Comparison of ENCODE assay signal across 9 mouse cellular contexts in the genomic region with DNA sequence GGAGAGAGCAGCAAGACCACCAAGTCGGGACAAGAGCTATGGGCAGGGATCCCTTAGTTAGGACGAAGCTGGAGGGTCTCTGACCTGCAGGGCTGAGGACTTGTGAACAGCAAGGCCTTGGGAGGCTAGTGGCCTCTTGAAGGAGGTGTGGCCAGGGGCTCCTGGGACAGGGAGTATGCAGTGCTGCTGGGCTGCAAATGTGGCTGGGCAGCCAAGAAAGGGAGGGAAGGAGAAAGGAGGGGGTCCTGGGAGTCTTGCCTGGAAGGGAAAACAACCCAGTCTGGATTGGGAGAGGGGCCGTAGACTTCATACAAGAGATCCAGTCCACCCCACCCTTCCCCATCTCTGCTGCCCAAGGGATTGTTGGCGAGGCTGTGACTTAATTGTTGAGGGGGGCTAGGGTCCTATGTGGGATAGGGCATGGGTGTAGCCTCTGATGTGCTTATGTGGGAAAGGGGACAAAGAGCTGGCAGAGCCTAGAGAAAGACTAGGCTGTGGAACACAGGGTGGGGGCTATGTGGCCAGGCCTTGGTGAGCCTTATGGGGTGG. TPM values are rescaled to one million over a fixed set of nuclear protein-coding genes. Genes with fewer than 3 reads are reported as not detected.
DNase-seq lines count a peak whose midpoint lies in the region; ATAC-seq lines count a peak whose summit lies in the region.
"Had no signal": no experiment of that assay in that cellular context is flagged by ENCODE, and none has a peak within 500 bp of the region (broad histone marks: within the 10 kb centered on the region; RNA-seq: fewer than 3 reads in every experiment).

No protein-coding gene starts in this region.

- WGBS in kidney, embryonic 15.5 days: 58% methylated on average over 4 of the region's 4 CpGs
- WGBS in heart, embryonic 15.5 days: 58% methylated on average over 4 of the region's 4 CpGs
- 67% methylated on average over 4 of the region's 4 CpGs for WGBS in limb, embryonic 11.5 days
- 68% methylated on average over 4 of the region's 4 CpGs for WGBS in neural tube, embryonic 12.5 days

- no peaks in the 10 kb centered on the region for H3K9me3 ChIP-seq in kidney, embryonic 15.5 days (replicated peaks)
- H3K9me3 ChIP-seq in heart, embryonic 15.5 days (replicated peaks): no peaks in the 10 kb centered on the region
- no peaks in the 10 kb centered on the region for H3K9me3 ChIP-seq in limb, embryonic 11.5 days (ENCODE audit: control insufficient read depth, low read length)
- H3K9me3 ChIP-seq in neural tube, embryonic 12.5 days: no peaks in the 10 kb centered on the region

- H3K9ac ChIP-seq in kidney, embryonic 15.5 days: peak overlapping the region; percentile 14; the same call in 1 of the 2 replicates
- no peak overlapping the region for H3K9ac ChIP-seq in heart, embryonic 15.5 days
- H3K9ac ChIP-seq in limb, embryonic 11.5 days (ENCODE audit: low read length): peak overlapping the region; percentile 14; the same call in 1 of the 2 replicates
- H3K9ac ChIP-seq in neural tube, embryonic 12.5 days: no peak overlapping the region; the same call in 1 of the 2 replicates

- peak overlapping the region; percentile 97 for H3K27ac ChIP-seq in kidney, embryonic 15.5 days
- H3K27ac ChIP-seq in heart, embryonic 15.5 days: peak overlapping the region; percentile 93
- H3K27ac ChIP-seq in limb, embryonic 11.5 days (replicated peaks; ENCODE audit: low read depth, low read length): peak overlapping the region; percentile 94
- H3K27ac ChIP-seq in neural tube, embryonic 12.5 days: no peak overlapping the region

- peak; percentile 13; the same call in 1 of the 2 replicates for ATAC-seq in kidney, embryonic 15.5 days (replicated peaks; ENCODE audit: low FRiP score)
- ATAC-seq in heart, embryonic 15.5 days (replicated peaks; ENCODE audit: insufficient number of reproducible peaks, insufficient read depth, low FRiP score, low read depth): no peak; the same call in 1 of the 2 replicates
- no peak for ATAC-seq in limb, embryonic 11.5 days (ENCODE audit: insufficient number of reproducible peaks, low FRiP score, low TSS enrichment, low read depth)
- peak; percentile 2; the same call in 1 of the 2 replicates for ATAC-seq in neural tube, embryonic 12.5 days (ENCODE audit: low FRiP score, low read depth)

- H3K36me3 ChIP-seq in kidney, embryonic 15.5 days: peaks cover 12% of the 10 kb centered on the region
- H3K36me3 ChIP-seq in heart, embryonic 15.5 days: peaks cover 4% of the 10 kb centered on the region; the same call in 1 of the 2 replicates
- H3K36me3 ChIP-seq in limb, embryonic 11.5 days (ENCODE audit: control insufficient read depth, insufficient read depth, low read length): peaks cover 6% of the 10 kb centered on the region; the same call in 1 of the 2 replicates
- 0 out of 2 replicates have a peak, but pooled peaks cover 5% of the 10 kb centered on the region for H3K36me3 ChIP-seq in neural tube, embryonic 12.5 days

- H3K27me3 ChIP-seq in kidney, embryonic 15.5 days: no peaks in the 10 kb centered on the region
- H3K27me3 ChIP-seq in heart, embryonic 15.5 days: no peaks in the 10 kb centered on the region
- no peaks in the 10 kb centered on the region for H3K27me3 ChIP-seq in limb, embryonic 11.5 days (ENCODE audit: control insufficient read depth, insufficient read depth, low read length)
- no peaks in the 10 kb centered on the region for H3K27me3 ChIP-seq in neural tube, embryonic 12.5 days (replicated peaks)

- no peak overlapping the region for H3K4me3 ChIP-seq in kidney, embryonic 15.5 days (replicated peaks)
- H3K4me3 ChIP-seq in heart, embryonic 15.5 days: no peak overlapping the region
- no peak overlapping the region for H3K4me3 ChIP-seq in limb, embryonic 11.5 days (ENCODE audit: low read depth, low read length)
- H3K4me3 ChIP-seq in neural tube, embryonic 12.5 days: no peak overlapping the region

- DNase-seq in kidney, adult 9 months: no peak
- DNase-seq in limb, embryonic 11.5 days (ENCODE audit: low spot score): no peak
- no peak for DNase-seq in left cerebral cortex, adult 9 months (ENCODE audit: low spot score in 2 of 2)
- DNase-seq in urinary bladder, postnatal 36 days (ENCODE audit: low spot score in 2 of 2): no peak
- DNase-seq in lung, postnatal 10 days: no peak
- DNase-seq: kidney, adult 8-10 months had no signal

- peak overlapping the region; percentile 83; the same call in 1 of the 2 replicates for H3K4me2 ChIP-seq in kidney, embryonic 15.5 days
- H3K4me2 ChIP-seq in heart, embryonic 15.5 days: peak overlapping the region; percentile 71
- H3K4me2 ChIP-seq in limb, embryonic 11.5 days (ENCODE audit: low read depth, severe bottlenecking): no peak overlapping the region
- H3K4me2 ChIP-seq in neural tube, embryonic 12.5 days (replicated peaks): peak overlapping the region; percentile 77

- H3K4me1 ChIP-seq in kidney, embryonic 15.5 days: peaks cover 56% of the 10 kb centered on the region
- H3K4me1 ChIP-seq in heart, embryonic 15.5 days (replicated peaks): peaks cover 50% of the 10 kb centered on the region
- peaks cover 38% of the 10 kb centered on the region for H3K4me1 ChIP-seq in limb, embryonic 11.5 days (ENCODE audit: control insufficient read depth, insufficient read depth, low read length)
- H3K4me1 ChIP-seq in neural tube, embryonic 12.5 days: peaks cover 23% of the 10 kb centered on the region

RNA-seq across cellular contexts. Expression of a gene that starts 0.4 kb away (rescaled TPM):
- 25.8 and 26.8 TPM in 2 replicates for polyA plus RNA-seq in kidney, embryonic 15.5 days (2015; fragmentation: Nextera tagmentation; extraction: Ambion mirVana)
- polyA plus RNA-seq in heart, embryonic 15.5 days (2015; fragmentation: Nextera tagmentation; extraction: Ambion mirVana): 17.0 and 18.7 TPM in 2 replicates
- polyA plus RNA-seq in limb, embryonic 11.5 days (2014; fragmentation: Nextera tagmentation; extraction: Ambion mirVana): 17.8 and 19.7 TPM in 2 replicates
- 13.5 and 14.7 TPM in 2 replicates for polyA plus RNA-seq in neural tube, embryonic 12.5 days (2016; fragmentation: Nextera tagmentation; extraction: Ambion mirVana)

RNA-seq across cellular contexts. Expression of a gene that starts 33.4 kb away (rescaled TPM):
- polyA plus RNA-seq in kidney, embryonic 15.5 days (2015; fragmentation: Nextera tagmentation; extraction: Ambion mirVana): 23.5 and 46.2 TPM in 2 replicates
- polyA plus RNA-seq in heart, embryonic 15.5 days (2015; fragmentation: Nextera tagmentation; extraction: Ambion mirVana): 4.6 and 4.8 TPM in 2 replicates
- 8.0 and 10.8 TPM in 2 replicates for polyA plus RNA-seq in limb, embryonic 11.5 days (2014; fragmentation: Nextera tagmentation; extraction: Ambion mirVana)
- 5.7 and 8.7 TPM in 2 replicates for polyA plus RNA-seq in neural tube, embryonic 12.5 days (2016; fragmentation: Nextera tagmentation; extraction: Ambion mirVana)

Comparison
In these comparisons a context has a peak if more than half of its experiments do, and no peak if none do; other contexts are left out.
1. ATAC-seq: peak in kidney, embryonic 15.5 days (single experiment) and neural tube, embryonic 12.5 days (single experiment); none in heart, embryonic 15.5 days (single experiment) and limb, embryonic 11.5 days (single experiment).
2. H3K9ac ChIP-seq: peak in kidney, embryonic 15.5 days (single experiment) and limb, embryonic 11.5 days (single experiment); none in heart, embryonic 15.5 days (single experiment) and neural tube, embryonic 12.5 days (single experiment).